Comparison of ENCODE assay signal across 13 mouse cellular contexts in the genomic region with DNA sequence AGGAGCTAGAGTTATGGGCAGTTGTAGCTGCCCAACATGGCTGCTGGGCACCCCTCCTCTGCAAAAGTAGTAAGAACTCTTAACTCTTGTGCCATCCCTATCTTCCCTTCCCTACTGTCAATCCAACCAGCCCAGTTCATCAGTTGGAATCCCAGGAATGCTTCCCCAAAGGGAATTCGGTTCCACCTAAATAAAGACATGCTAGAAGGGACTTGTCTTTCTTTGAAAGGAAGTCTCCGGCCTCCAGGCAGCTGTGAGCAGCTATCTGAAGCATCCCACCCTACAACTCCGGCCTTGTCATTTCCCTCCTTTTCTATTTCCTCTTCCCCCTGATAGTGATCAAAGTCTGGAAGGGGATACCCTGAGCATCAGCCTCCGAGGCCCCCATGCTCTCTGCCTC.
"Had no signal": no experiment of that assay in that cellular context is flagged by ENCODE, and none has a peak within 500 bp of the region (broad histone marks: within the 10 kb centered on the region; RNA-seq: fewer than 3 reads in every experiment).

No protein-coding gene starts in this region.

- H3K4me3 ChIP-seq: limb, embryonic 13.5 days; liver, embryonic 15.5 days; midbrain, embryonic 15.5 days; neural tube, embryonic 13.5 days; stomach, embryonic 15.5 days had no signal

- H3K27me3 ChIP-seq: limb, embryonic 13.5 days; liver, embryonic 15.5 days; midbrain, embryonic 15.5 days; neural tube, embryonic 13.5 days; stomach, embryonic 15.5 days had no signal

- H3K27ac ChIP-seq: limb, embryonic 13.5 days; liver, embryonic 15.5 days; midbrain, embryonic 15.5 days; neural tube, embryonic 13.5 days; stomach, embryonic 15.5 days had no signal

- H3K9ac ChIP-seq: limb, embryonic 13.5 days; liver, embryonic 15.5 days; midbrain, embryonic 15.5 days; neural tube, embryonic 13.5 days; stomach, embryonic 15.5 days had no signal

- H3K4me1 ChIP-seq: midbrain, embryonic 15.5 days had no signal

- H3K36me3 ChIP-seq: limb, embryonic 13.5 days; liver, embryonic 15.5 days; midbrain, embryonic 15.5 days; neural tube, embryonic 13.5 days; stomach, embryonic 15.5 days had no signal

- DNase-seq: kidney, adult 8-10 months; kidney, postnatal 25 days; layer of hippocampus, adult 9-11 months; lung, adult 2 months; lung, postnatal 36 days; retina, postnatal 1 day; thymus, adult 2 months; thymus, postnatal 36 days had no signal
